Comparison of ENCODE assay signal across 8 mouse cellular contexts in the genomic region with DNA sequence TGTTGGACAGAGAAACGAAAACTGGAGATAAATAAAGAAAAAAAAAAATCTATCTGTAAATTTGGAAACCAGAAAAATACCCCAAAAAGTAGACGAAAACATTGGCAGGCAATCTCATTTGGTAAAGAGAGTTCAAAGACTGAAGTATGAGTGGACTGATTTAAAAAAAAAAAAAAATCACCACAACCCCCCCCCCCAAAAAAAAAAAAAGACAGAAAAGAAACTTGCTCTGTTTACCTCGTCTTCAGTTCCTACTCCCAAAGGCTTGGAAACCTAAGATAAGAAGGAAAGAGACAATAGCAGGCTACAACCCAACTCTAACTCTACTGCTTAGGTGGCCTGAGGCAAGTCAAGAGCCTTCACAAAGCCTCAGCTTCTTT. TPM values are rescaled to one million over a fixed set of nuclear protein-coding genes. Genes with fewer than 3 reads are reported as not detected.
A peak's percentile ranks its signal among the peaks of the same experiment; 100 is the strongest.
DNase-seq lines count a peak whose midpoint lies in the region; ATAC-seq and TF ChIP-seq lines count a peak whose summit lies in the region.

No protein-coding gene starts in this region.

- peak overlapping the region; percentile 88 for H3K9ac ChIP-seq in hindbrain, embryonic 13.5 days
- H3K9ac ChIP-seq in midbrain, embryonic 11.5 days (ENCODE audit: low read length) = peak overlapping the region; percentile 81; the same call in 1 of the 2 replicates

- H3K9me3 ChIP-seq in hindbrain, embryonic 13.5 days = no peaks in the 10 kb centered on the region
- no peaks in the 10 kb centered on the region for H3K9me3 ChIP-seq in midbrain, embryonic 11.5 days (ENCODE audit: control insufficient read depth, low read length)

- ATAC-seq in hindbrain, embryonic 13.5 days (ENCODE audit: low FRiP score) = no peak
- no peak for ATAC-seq in midbrain, embryonic 11.5 days (ENCODE audit: low FRiP score)

- H3K27ac ChIP-seq in kidney, adult 2 months (ENCODE audit: insufficient read depth, low read depth, low read length) = 0 out of 2 replicates have a peak overlapping the region, but pooled peaks have one; percentile 42
- H3K27ac ChIP-seq in brown adipose tissue, adult 24 weeks (replicated peaks; ENCODE audit: low read depth, low read length) = peak overlapping the region; percentile 75
- peak overlapping the region; percentile 84 for H3K27ac ChIP-seq in hindbrain, embryonic 13.5 days
- no peak overlapping the region for H3K27ac ChIP-seq in midbrain, embryonic 11.5 days (ENCODE audit: low read depth, low read length)

- H3K4me1 ChIP-seq in kidney, adult 2 months (ENCODE audit: control insufficient read depth, insufficient read depth, low read length) = peaks cover 4% of the 10 kb centered on the region; the same call in 1 of the 2 replicates
- peaks cover 7% of the 10 kb centered on the region for H3K4me1 ChIP-seq in brown adipose tissue, adult 24 weeks (ENCODE audit: control insufficient read depth, insufficient read depth, insufficient read length, low read length)
- peaks cover 26% of the 10 kb centered on the region for H3K4me1 ChIP-seq in hindbrain, embryonic 13.5 days (replicated peaks)
- H3K4me1 ChIP-seq in midbrain, embryonic 11.5 days (ENCODE audit: control insufficient read depth, insufficient read depth, low read length) = no peaks in the 10 kb centered on the region; the same call in 1 of the 2 replicates

- TF ChIP-seq CTCF in kidney, adult 2 months (conservative IDR thresholded peaks at IDR 0.05; ENCODE audit: insufficient read depth, insufficient read length, low read depth, low read length) = no peak

- H3K36me3 ChIP-seq in kidney, adult 2 months (ENCODE audit: control insufficient read depth, insufficient read depth, low read length) = no peaks in the 10 kb centered on the region; the same call in none of the 2 replicates
- H3K36me3 ChIP-seq in hindbrain, embryonic 13.5 days = peaks cover 27% of the 10 kb centered on the region
- H3K36me3 ChIP-seq in midbrain, embryonic 11.5 days (ENCODE audit: control insufficient read depth, insufficient read depth, low read length) = no peaks in the 10 kb centered on the region

- 45% methylated on average over 3 of the region's 3 CpGs for WGBS in kidney, adult 2 months
- 67% methylated on average over 3 of the region's 3 CpGs for WGBS in hindbrain, embryonic 13.5 days
- WGBS in midbrain, embryonic 11.5 days = 71% methylated on average over 3 of the region's 3 CpGs

- H3K4me3 ChIP-seq in kidney, adult 2 months (ENCODE audit: insufficient read depth, low read depth, low read length) = peak overlapping the region; percentile 97
- peak overlapping the region; percentile 97 for H3K4me3 ChIP-seq in brown adipose tissue, adult 24 weeks (ENCODE audit: insufficient read depth, low read depth, low read length)
- H3K4me3 ChIP-seq in hindbrain, embryonic 13.5 days = peak overlapping the region; percentile 87
- peak overlapping the region; percentile 88 for H3K4me3 ChIP-seq in midbrain, embryonic 11.5 days (ENCODE audit: low read depth, low read length)

- TF ChIP-seq POLR2A in kidney, adult 2 months (IDR thresholded peaks at IDR 0.05; ENCODE audit: low read depth, low read length) = no peak

- H3K4me2 ChIP-seq in hindbrain, embryonic 13.5 days = peak overlapping the region; percentile 77
- peak overlapping the region; percentile 67 for H3K4me2 ChIP-seq in midbrain, embryonic 11.5 days

- no peak for DNase-seq in kidney, adult 2 months
- DNase-seq in kidney, postnatal 14 days = no peak
- no peak for DNase-seq in midbrain, embryonic 11.5 days (ENCODE audit: low spot score, missing footprints)
- DNase-seq in urinary bladder, postnatal 4 days (ENCODE audit: low spot score in 2 of 2) = no peak
- no peak for DNase-seq in left cerebral cortex, adult 8-10 months (ENCODE audit: low spot score in 2 of 2)
- no peak for DNase-seq in frontal cortex, adult 2 months (ENCODE audit: extremely low spot score in 1 of 2, low spot score in 1 of 2)

- H3K27me3 ChIP-seq in kidney, adult 2 months (replicated peaks; ENCODE audit: control insufficient read depth, insufficient read depth, low read length) = no peaks in the 10 kb centered on the region
- no peaks in the 10 kb centered on the region for H3K27me3 ChIP-seq in hindbrain, embryonic 13.5 days
- no peaks in the 10 kb centered on the region for H3K27me3 ChIP-seq in midbrain, embryonic 11.5 days (ENCODE audit: control insufficient read depth, insufficient read depth, low read length)

RNA-seq across cellular contexts. Expression of a gene that starts 1.1 kb away (rescaled TPM):
- 62.0 and 62.8 TPM in 2 replicates for polyA plus RNA-seq in kidney, adult 2 months (2012; rRNA removed)
- 52.7 and 53.9 TPM in 2 replicates for polyA plus RNA-seq in brown adipose tissue, adult 24 weeks (2012; ENCODE audit: insufficient read depth, insufficient read length, missing spikeins)
- polyA plus RNA-seq in hindbrain, embryonic 13.5 days (2015; fragmentation: Nextera tagmentation; extraction: Ambion mirVana) = 70.5 TPM in 2 replicates
- polyA plus RNA-seq in midbrain, embryonic 11.5 days (2014; fragmentation: Nextera tagmentation; extraction: Ambion mirVana) = 36.4 and 39.6 TPM in 2 replicates
- total RNA-seq in left cerebral cortex, adult 8-10 months (2022) = 10 to 100 TPM; 53.0 to 56.3 (median 53.8) TPM
- polyA plus RNA-seq in frontal cortex, adult 2 months (2012; rRNA removed) = 55.4 and 62.0 TPM in 2 replicates

RNA-seq across cellular contexts. Expression of a gene that starts 50.8 kb away (rescaled TPM):
- polyA plus RNA-seq in kidney, adult 2 months (2012; rRNA removed) = 12.6 and 15.5 TPM in 2 replicates
- 269 and 304 TPM in 2 replicates for polyA plus RNA-seq in brown adipose tissue, adult 24 weeks (2012; ENCODE audit: insufficient read depth, insufficient read length, missing spikeins)
- polyA plus RNA-seq in hindbrain, embryonic 13.5 days (2015; fragmentation: Nextera tagmentation; extraction: Ambion mirVana) = 73.7 and 80.0 TPM in 2 replicates
- 10.3 and 10.5 TPM in 2 replicates for polyA plus RNA-seq in midbrain, embryonic 11.5 days (2014; fragmentation: Nextera tagmentation; extraction: Ambion mirVana)
- total RNA-seq in left cerebral cortex, adult 8-10 months (2022) = 100 to 1,000 TPM; 331 to 359 (median 336) TPM
- polyA plus RNA-seq in frontal cortex, adult 2 months (2012; rRNA removed) = 202 and 206 TPM in 2 replicates
